Mouse (Mus musculus) left cerebral cortex, postnatal 25 days (tissue): Measurements from ENCODE around the gene Wdr74. TPM values are rescaled to one million over a fixed set of nuclear protein-coding genes. Genes with fewer than 3 reads are reported as not detected.

ENCODE experiments used
- DNase-seq, 2 experiments: peaks; one replicate each; pipeline ENCODE4 v3.0.0; 2022; ENCODE audit warnings: low spot score in 2 of 2, mixed read lengths in 1 of 2
- intact Hi-C: fragments of 180-260 bp; cut with DNase I; formaldehyde crosslinking; loops from one replicate; pipeline ENCODE4 v1.15.1; 2025
- total RNA-seq, 2 experiments: library from RNA; stranded (reverse); gene quantifications; 2 replicates each; pipeline ENCODE4 v1.2.3; 2021

Wdr74 gene
- 10 to 100 TPM; 46.0 to 58.5 TPM for total RNA-seq

- peak; percentile 94 to 97 for DNase-seq
Observed at GRCm38 (mm10) chr19:8735389-8736159, at the start of gene Wdr74. Gene Wdr74, plus strand, starts transcription at chr19:8735827.

GRCm38 (mm10) chr19:8691871-8692539 is 43.6 kb upstream of the Wdr74 start:
- intact Hi-C loops, result no loop called here
- no peak for DNase-seq

More at GRCm38 (mm10) chr19:8735389-8736159, at the start of gene Wdr74:
- intact Hi-C loops, result no loop called here

- DNase-seq, result no peak
- intact Hi-C loops, result no loop called here
Observed at GRCm38 (mm10) chr19:8692740-8693139, 42.9 kb upstream of the Wdr74 start.

GRCm38 (mm10) chr19:8695330-8695729 is 40.3 kb upstream of the Wdr74 start:
- no peak for DNase-seq
- intact Hi-C loops, result no loop called here

GRCm38 (mm10) chr19:8699652-8700051 is 36.0 kb upstream of the Wdr74 start:
- DNase-seq, result no peak
- intact Hi-C loops, result no loop called here

- no peak for DNase-seq
- intact Hi-C loops, result no loop called here
Observed at GRCm38 (mm10) chr19:8702458-8702857, 33.2 kb upstream of the Wdr74 start.

GRCm38 (mm10) chr19:8703571-8703970 is 32.1 kb upstream of the Wdr74 start:
- intact Hi-C loops, result no loop called here
- no peak for DNase-seq

GRCm38 (mm10) chr19:8705026-8705708 is 30.5 kb upstream of the Wdr74 start:
- no peak for DNase-seq
- intact Hi-C loops, result no loop called here

GRCm38 (mm10) chr19:8706132-8706667 is 29.4 kb upstream of the Wdr74 start:
- no peak for DNase-seq
- intact Hi-C loops, result no loop called here

- intact Hi-C loops, result no loop called here
- no peak for DNase-seq
Observed at GRCm38 (mm10) chr19:8706930-8707329, 28.7 kb upstream of the Wdr74 start.

- DNase-seq, result no peak
- intact Hi-C loops, result no loop called here
Observed at GRCm38 (mm10) chr19:8708954-8709353, 26.7 kb upstream of the Wdr74 start.

GRCm38 (mm10) chr19:8710057-8710456 is 25.6 kb upstream of the Wdr74 start:
- peak in 1 of 2 experiments; percentile 27 for DNase-seq
- intact Hi-C loops, result no loop called here

GRCm38 (mm10) chr19:8711506-8711905 is 24.1 kb upstream of the Wdr74 start:
- intact Hi-C loops, result no loop called here
- no peak for DNase-seq

- no peak for DNase-seq
- intact Hi-C loops, result no loop called here
Observed at GRCm38 (mm10) chr19:8711949-8712869, 23.4 kb upstream of the Wdr74 start.

- intact Hi-C loops, result loop anchor here (1.0 kb wide), 1 partner anchor 10 kb away; the partner anchor contains the start of gene Slc3a2
- DNase-seq, result peak; percentile 62 to 78
Observed at GRCm38 (mm10) chr19:8712870-8713305, 22.7 kb upstream of the Wdr74 start.

GRCm38 (mm10) chr19:8713306-8713996 is 22.2 kb upstream of the Wdr74 start:
- intact Hi-C loops, result loop anchor here (1.0 kb wide), 1 partner anchor 10 kb away; the partner anchor contains the start of gene Slc3a2
- DNase-seq, result peak; percentile 93 to 94

- no peak for DNase-seq
- intact Hi-C loops, result loop anchor here (1.0 kb wide), 1 partner anchor 9 kb away; the partner anchor contains the start of gene Slc3a2
Observed at GRCm38 (mm10) chr19:8713997-8714652, 21.5 kb upstream of the Wdr74 start.
